Mouse (Mus musculus): ENCODE data around the gene Zeb2.

- TF ChIP-seq TAL1 (IDR thresholded peaks at IDR 0.05; ENCODE audit: low read length), result no peak
- TF ChIP-seq GATA1 (IDR thresholded peaks at IDR 0.05; ENCODE audit: low read length), result no peak
Measured at GRCm38 (mm10) chr2:45105281-45105721, 11.9 kb downstream of the Zeb2 start.
